Mouse (Mus musculus) limb, embryonic 11.5 days (tissue): ENCODE results near the gene Cradd. TPM values are rescaled to one million over a fixed set of nuclear protein-coding genes. Genes with fewer than 3 reads are reported as not detected.

ENCODE experiments used
- ATAC-seq: fragments of 200-750 bp; cut with Nextera tagmentation; 2 replicates; pipeline ENCODE4 v1.8.0; 2017; ENCODE audit warnings: low read depth; ENCODE audit not compliant: insufficient number of reproducible peaks, low FRiP score, low TSS enrichment
- DNase-seq: peaks from one replicate; pipeline ENCODE4 v3.0.0-alpha.2; 2015; ENCODE audit warnings: low spot score
- H3K27ac ChIP-seq: fragments of 300-500 bp; sonication (generic); replicated peaks from 2 replicates; pipeline ENCODE4 v1.5.1; 2014; ENCODE audit warnings: low read depth, mild to moderate bottlenecking, low read length
- H3K27me3 ChIP-seq: fragments of 300-500 bp; sonication (generic); 2 replicates; pipeline ENCODE4 v1.6.1; 2014; ENCODE audit warnings: mild to moderate bottlenecking, low read length, mixed read lengths; ENCODE audit not compliant: control insufficient read depth, insufficient read depth
- H3K36me3 ChIP-seq: fragments of 300-500 bp; sonication (generic); 2 replicates; pipeline ENCODE4 v1.6.1; 2014; ENCODE audit warnings: mild to moderate bottlenecking, low read length, moderate library complexity, mixed read lengths; ENCODE audit not compliant: control insufficient read depth, insufficient read depth
- H3K4me1 ChIP-seq: fragments of 300-500 bp; sonication (generic); 2 replicates; pipeline ENCODE4 v1.6.1; 2014; ENCODE audit warnings: low read length, mixed read lengths; ENCODE audit not compliant: control insufficient read depth, insufficient read depth
- H3K4me2 ChIP-seq: fragments of 300-500 bp; sonication (generic); 2 replicates; pipeline ENCODE4 v1.6.1; 2014; ENCODE audit warnings: low read depth, mild to moderate bottlenecking, moderate library complexity; ENCODE audit not compliant: severe bottlenecking
- H3K4me3 ChIP-seq: fragments of 300-500 bp; sonication (generic); 2 replicates; pipeline ENCODE4 v1.5.1; 2014; ENCODE audit warnings: low read depth, low read length
- H3K9ac ChIP-seq: fragments of 300-500 bp; sonication (generic); 2 replicates; pipeline ENCODE4 v1.6.1; 2014; ENCODE audit warnings: mild to moderate bottlenecking, low read length
- H3K9me3 ChIP-seq: fragments of 300-500 bp; sonication (generic); 2 replicates; pipeline ENCODE4 v1.6.1; 2016; ENCODE audit warnings: low read length; ENCODE audit not compliant: control insufficient read depth
- WGBS: fragments of 180-500 bp; shearing (Covaris S2); extraction: QIAGEN DNeasy Blood & Tissue Kit; methylation state at CpG from one replicate; pipeline ENCODE4 v1.1.7; 2014; 5-methylcytosine and 5-hydroxymethylcytosine counted together
- polyA plus RNA-seq: library from polyadenylated mRNA; unstranded; fragments of >200 nt; fragmentation: Nextera tagmentation; extraction: Ambion mirVana; gene quantifications from 2 replicates; pipeline ENCODE4 v1.2.1, GENCODE M21; 2014

Gene Cradd
- polyA plus RNA-seq, 1 experiment from 2014 or later = 13.4 TPM

GRCm38 (mm10) chr10:95184210-95184609 lies 139.7 kb downstream of the Cradd start:
- H3K4me2 ChIP-seq = no peak overlapping the region
- DNase-seq (no peak), ATAC-seq (no peak)
- no peak overlapping the region for H3K4me3 ChIP-seq
- H3K9ac ChIP-seq = no peak overlapping the region
- 0 out of 2 replicates have a peak, but pooled peaks cover 2% of the 10 kb centered on the region for H3K4me1 ChIP-seq
- WGBS = 45% methylated on average over 5 of the region's 5 CpGs
- H3K27me3 ChIP-seq = no peaks in the 10 kb centered on the region
- H3K27ac ChIP-seq = no peak overlapping the region
- no peaks in the 10 kb centered on the region; the same call in 1 of the 2 replicates for H3K9me3 ChIP-seq
- no peaks in the 10 kb centered on the region for H3K36me3 ChIP-seq

GRCm38 (mm10) chr10:95183051-95183450 lies 140.9 kb downstream of the Cradd start:
- 0 out of 2 replicates have a peak, but pooled peaks cover 2% of the 10 kb centered on the region for H3K4me1 ChIP-seq
- no peaks in the 10 kb centered on the region for H3K36me3 ChIP-seq
- DNase-seq (no peak), ATAC-seq (no peak)
- H3K9ac ChIP-seq = no peak overlapping the region
- H3K27ac ChIP-seq = no peak overlapping the region
- H3K9me3 ChIP-seq = no peaks in the 10 kb centered on the region; the same call in 1 of the 2 replicates
- no peak overlapping the region for H3K4me2 ChIP-seq
- no peaks in the 10 kb centered on the region for H3K27me3 ChIP-seq
- 84% methylated on average over 4 of the region's 4 CpGs for WGBS
- no peak overlapping the region for H3K4me3 ChIP-seq

- 85% methylated on average over 4 of the region's 4 CpGs for WGBS
- H3K4me1 ChIP-seq = 0 out of 2 replicates have a peak, but pooled peaks cover 2% of the 10 kb centered on the region
- no peak for DNase-seq
- H3K4me3 ChIP-seq = no peak overlapping the region
- no peak overlapping the region for H3K4me2 ChIP-seq
- H3K36me3 ChIP-seq = no peaks in the 10 kb centered on the region
- H3K9ac ChIP-seq = no peak overlapping the region
- no peak overlapping the region for H3K27ac ChIP-seq
- ATAC-seq = no peak
- H3K27me3 ChIP-seq = no peaks in the 10 kb centered on the region
- no peaks in the 10 kb centered on the region; the same call in 1 of the 2 replicates for H3K9me3 ChIP-seq
These were observed 141.5 kb downstream of the Cradd start for GRCm38 (mm10) chr10:95182405-95182804.

DNA sequence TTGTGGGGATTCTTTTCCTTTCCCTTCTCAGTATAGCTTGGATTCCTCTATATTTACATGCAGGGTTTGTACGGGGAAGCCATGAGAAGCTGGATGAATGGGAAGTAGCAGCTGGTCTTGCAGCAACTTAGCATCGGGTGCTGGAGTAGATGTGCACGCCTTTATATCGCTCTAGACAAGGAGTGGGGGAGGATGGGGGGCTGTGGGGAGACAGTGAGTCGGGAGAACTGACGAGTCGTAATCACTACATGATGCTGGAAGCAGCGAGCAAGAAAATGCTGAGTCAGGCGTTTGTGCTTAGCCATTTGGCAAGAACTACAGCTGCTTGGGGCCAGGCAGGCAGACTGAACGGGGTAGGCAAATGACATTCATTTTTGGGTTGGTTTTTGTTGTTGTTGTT lies 142.4 kb downstream of the Cradd start:
- 72% methylated on average over 10 of the region's 10 CpGs for WGBS
- Histone ChIP-seq H3K4me3 (no peak overlapping the region), H3K9me3 (no peaks in the 10 kb centered on the region; the same call in 1 of the 2 replicates), H3K4me2 (no peak overlapping the region), H3K4me1 (0 out of 2 replicates have a peak, but pooled peaks cover 2% of the 10 kb centered on the region), H3K27me3 (no peaks in the 10 kb centered on the region), H3K9ac (no peak overlapping the region), H3K27ac (no peak overlapping the region), H3K36me3 (no peaks in the 10 kb centered on the region)
- ATAC-seq = no peak
- DNase-seq = no peak

DNA sequence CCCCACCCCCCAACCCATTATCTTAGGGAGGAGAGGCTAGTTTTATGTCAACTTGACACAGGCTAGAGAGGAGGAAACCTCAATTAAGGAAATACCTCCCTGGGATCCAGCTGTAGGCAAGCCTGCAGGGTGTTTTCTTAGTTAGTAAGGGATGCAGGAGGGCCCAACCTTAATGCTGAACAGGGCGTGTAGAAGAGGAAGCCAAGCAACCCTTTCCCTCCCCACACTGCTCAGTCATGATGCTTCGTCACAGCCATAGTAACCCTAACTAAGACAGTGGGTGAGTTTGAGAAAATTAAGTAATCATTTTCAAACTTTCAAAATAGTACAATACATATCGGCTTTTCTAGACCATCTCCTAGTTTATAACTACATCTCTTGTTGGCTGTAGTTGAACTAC lies 143.0 kb downstream of the Cradd start:
- WGBS = 83% methylated on average over 3 of the region's 3 CpGs
- DNase-seq = no peak
- no peak for ATAC-seq

DNA sequence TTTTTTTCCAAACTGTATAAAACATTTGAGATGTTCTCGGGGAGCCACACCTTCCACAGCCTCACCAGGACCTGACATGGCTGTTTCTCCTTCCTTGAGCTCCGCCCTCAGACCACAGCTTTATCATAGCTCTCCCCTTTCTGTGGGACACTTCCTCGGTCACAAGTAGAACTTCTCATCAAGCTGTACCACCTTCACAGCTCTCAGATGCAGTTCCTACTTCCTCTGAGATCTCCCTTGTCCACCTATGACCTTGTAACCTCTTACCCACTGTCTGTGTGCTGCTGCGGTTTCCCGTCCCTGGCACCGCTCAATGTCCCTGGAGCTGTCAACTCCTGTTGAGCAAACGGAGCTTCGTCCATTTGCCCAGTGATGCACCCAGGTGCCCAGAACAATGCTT lies 143.8 kb downstream of the Cradd start:
- Histone ChIP-seq H3K4me3 (no peak overlapping the region), H3K36me3 (no peaks in the 10 kb centered on the region), H3K9me3 (no peaks in the 10 kb centered on the region), H3K4me1 (peaks cover 5% of the 10 kb centered on the region; the same call in 1 of the 2 replicates), H3K27ac (no peak overlapping the region), H3K9ac (no peak overlapping the region), H3K27me3 (no peaks in the 10 kb centered on the region), H3K4me2 (no peak overlapping the region)
- no peak for DNase-seq
- 86% methylated on average over 8 of the region's 8 CpGs for WGBS
- no peak for ATAC-seq

More for the DNA sequence above, 143.0 kb downstream of the Cradd start:
- H3K27me3 ChIP-seq = no peaks in the 10 kb centered on the region
- no peak overlapping the region for H3K9ac ChIP-seq
- 0 out of 2 replicates have a peak, but pooled peaks cover 2% of the 10 kb centered on the region for H3K4me1 ChIP-seq
- no peaks in the 10 kb centered on the region; the same call in 1 of the 2 replicates for H3K9me3 ChIP-seq
- H3K4me3 ChIP-seq = no peak overlapping the region
- H3K27ac ChIP-seq = no peak overlapping the region
- H3K36me3 ChIP-seq = no peaks in the 10 kb centered on the region
- no peak overlapping the region for H3K4me2 ChIP-seq

GRCm38 (mm10) chr10:95178785-95179184 lies 145.1 kb downstream of the Cradd start:
- H3K4me3 ChIP-seq = no peak overlapping the region
- DNase-seq (no peak), ATAC-seq (no peak)
- H3K27me3 ChIP-seq = no peaks in the 10 kb centered on the region
- no peaks in the 10 kb centered on the region for H3K9me3 ChIP-seq
- WGBS = 82% methylated on average over 4 of the region's 4 CpGs
- H3K27ac ChIP-seq = no peak overlapping the region
- no peaks in the 10 kb centered on the region for H3K36me3 ChIP-seq
- peaks cover 3% of the 10 kb centered on the region; the same call in 1 of the 2 replicates for H3K4me1 ChIP-seq
- no peak overlapping the region for H3K4me2 ChIP-seq
- H3K9ac ChIP-seq = no peak overlapping the region

- Histone ChIP-seq H3K4me2 (no peak overlapping the region), H3K4me3 (no peak overlapping the region), H3K27ac (no peak overlapping the region), H3K27me3 (no peaks in the 10 kb centered on the region), H3K9me3 (no peaks in the 10 kb centered on the region), H3K36me3 (no peaks in the 10 kb centered on the region), H3K4me1 (peaks cover 10% of the 10 kb centered on the region; the same call in 1 of the 2 replicates), H3K9ac (no peak overlapping the region)
- WGBS = 44% methylated on average over 26 of the region's 26 CpGs
- DNase-seq (no peak), ATAC-seq (no peak)
These were observed 148.4 kb downstream of the Cradd start for GRCm38 (mm10) chr10:95175423-95176120.
